Mouse (Mus musculus): Measurements from ENCODE around the gene Rac1.
"Not testable (repeated sequence)": the region's sequence is repeated elsewhere in the genome, so short reads cannot be mapped to it uniquely, and the experiment has no call there.

- not testable (repeated sequence) for TF ChIP-seq CTCF, EP300 (IDR thresholded peaks at IDR 0.05; ENCODE audit: low read depth)
Measured at GRCm38 (mm10) chr5:143548922-143549321, 21.1 kb upstream of the Rac1 start.
